Mouse (Mus musculus) naive thymus-derived CD4-positive, alpha-beta T cell, adult 5 months (primary cell): Measurements from ENCODE around the gene Hyal6. TPM values are rescaled to one million over a fixed set of nuclear protein-coding genes. Genes with fewer than 3 reads are reported as not detected.

Experiments
- polyA plus RNA-seq: library from polyadenylated mRNA; unstranded; fragments of 100-300 nt; shearing (Covaris generic); gene quantifications from one replicate; pipeline ENCODE4 v1.2.1, GENCODE M21; 2017

Hyal6 gene
- 0.10 TPM for polyA plus RNA-seq

GRCm38 (mm10) chr6:24732945-24733344 is at the start of gene Hyal6:
Hyal6 (plus strand) TSS chr6:24733245.

GRCm38 (mm10) chr6:24748029-24748428 is 15.0 kb downstream of the Hyal6 start, which contains the start of gene Hyal4:
Hyal4 (plus strand) TSS chr6:24748329.

GRCm38 (mm10) chr6:24790888-24791287 is 57.8 kb downstream of the Hyal6 start, which contains the start of gene Spam1:
Spam1 (plus strand) TSS chr6:24791188.

Other genes starting within 250 kb of the Hyal6 start
- gene Iqub, start 218.2 kb upstream of the Hyal6 start, polyA plus RNA-seq: not detected
- 91.5 TPM for gene Ndufa5, start 205.2 kb upstream of the Hyal6 start, polyA plus RNA-seq
- 0.15 TPM for gene Asb15, start 205.1 kb upstream of the Hyal6 start, polyA plus RNA-seq
- gene Lmod2, start 135.5 kb upstream of the Hyal6 start, polyA plus RNA-seq: not detected
- 41.5 TPM for gene Wasl, start 68.2 kb upstream of the Hyal6 start, polyA plus RNA-seq
- not detected for gene Hyal4, start 15.1 kb downstream of the Hyal6 start, polyA plus RNA-seq
- gene Spam1, start 57.9 kb downstream of the Hyal6 start, polyA plus RNA-seq: not detected
- gene Hyal5, start 124.8 kb downstream of the Hyal6 start, polyA plus RNA-seq: not detected
- gene Tmem229a, start 223.1 kb downstream of the Hyal6 start, polyA plus RNA-seq: not detected